In the genomic region with DNA sequence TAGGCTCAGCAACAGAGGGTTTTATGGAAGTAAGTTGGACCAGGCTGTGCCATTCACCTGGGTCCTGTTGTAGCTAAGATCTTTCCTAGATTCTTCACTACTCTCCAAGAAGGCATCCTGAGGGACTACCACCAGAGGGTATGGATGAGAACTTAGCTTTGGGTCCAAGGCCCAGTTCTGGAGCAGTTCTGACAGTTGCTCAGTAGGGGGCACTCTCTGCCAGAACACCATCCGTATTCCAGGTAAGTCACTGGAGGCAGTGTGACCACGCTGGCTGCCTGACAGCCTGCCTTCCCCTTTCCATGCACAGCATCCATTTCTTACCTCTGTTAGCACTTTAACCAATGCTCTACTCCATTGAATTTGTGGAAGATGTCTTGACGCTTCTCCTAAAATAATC, we compare ENCODE assay signal across 8 mouse cellular contexts.
DNase-seq lines count a peak whose midpoint lies in the region; ATAC-seq lines count a peak whose summit lies in the region.

No protein-coding gene starts in this region.

- ATAC-seq in liver, embryonic 12.5 days: no peak
- ATAC-seq in frontal cortex, adult (ENCODE audit: low TSS enrichment): peak; percentile 92
- peak; percentile 69; the same call in 1 of the 2 replicates for ATAC-seq in neural tube, embryonic 14.5 days (ENCODE audit: low read depth)

- H3K4me2 ChIP-seq in liver, embryonic 12.5 days: no peak overlapping the region
- H3K4me2 ChIP-seq in neural tube, embryonic 14.5 days (ENCODE audit: low read depth, low read length): no peak overlapping the region

- intact Hi-C loops in left cerebral cortex, postnatal 25 days (cut with DNase I): loop anchor here (5.0 to 10.0 kb wide), 3 partner anchors 168 to 628 kb away; no protein-coding TSS in a partner anchor

- H3K4me3 ChIP-seq in liver, embryonic 12.5 days: no peak overlapping the region
- no peak overlapping the region for H3K4me3 ChIP-seq in neural tube, embryonic 14.5 days (ENCODE audit: low read depth, low read length)

- no peaks in the 10 kb centered on the region for H3K4me1 ChIP-seq in liver, embryonic 12.5 days
- no peaks in the 10 kb centered on the region for H3K4me1 ChIP-seq in neural tube, embryonic 14.5 days (ENCODE audit: control insufficient read depth, insufficient read depth, low read length)

- H3K27me3 ChIP-seq in liver, embryonic 12.5 days (replicated peaks): no peaks in the 10 kb centered on the region
- no peaks in the 10 kb centered on the region for H3K27me3 ChIP-seq in neural tube, embryonic 14.5 days (ENCODE audit: control insufficient read depth, insufficient read depth, low read length)

- H3K9ac ChIP-seq in liver, embryonic 12.5 days: no peak overlapping the region
- no peak overlapping the region for H3K9ac ChIP-seq in neural tube, embryonic 14.5 days (replicated peaks; ENCODE audit: low read depth, low read length)

- no peaks in the 10 kb centered on the region for H3K9me3 ChIP-seq in liver, embryonic 12.5 days (replicated peaks)
- no peaks in the 10 kb centered on the region for H3K9me3 ChIP-seq in neural tube, embryonic 14.5 days (ENCODE audit: control insufficient read depth, low read length)

- DNase-seq in liver: peak; percentile 47
- DNase-seq in cerebellum, adult 11 months: peak; percentile 30
- peak; percentile 79 for DNase-seq in kidney, adult 18-20 months
- peak; percentile 63 to 75 for DNase-seq in left cerebral cortex, postnatal 25 days (ENCODE audit: low spot score in 2 of 2)
- peak; percentile 26 for DNase-seq in telencephalon, adult 2 months (ENCODE audit: low read depth, low spot score)

- H3K36me3 ChIP-seq in liver, embryonic 12.5 days: no peaks in the 10 kb centered on the region
- H3K36me3 ChIP-seq in neural tube, embryonic 14.5 days (ENCODE audit: control insufficient read depth, insufficient read depth, low read length): no peaks in the 10 kb centered on the region

- WGBS in liver, embryonic 12.5 days (ENCODE audit: insufficient replicate concordance): 20% methylated on average over 3 of the region's 3 CpGs
- 21% methylated on average over 3 of the region's 3 CpGs for WGBS in neural tube, embryonic 14.5 days

- H3K27ac ChIP-seq in liver, embryonic 12.5 days: no peak overlapping the region
- no peak overlapping the region for H3K27ac ChIP-seq in neural tube, embryonic 14.5 days (ENCODE audit: low read depth, low read length)

Comparison
In these comparisons a context has a peak if more than half of its experiments do, and no peak if none do; other contexts are left out.
1. DNase-seq: peak in every context shown above with its lines; median percentile 79 in kidney, adult 18-20 months; 69 in left cerebral cortex, postnatal 25 days; 47 in liver; 30 in cerebellum, adult 11 months; 26 in telencephalon, adult 2 months.